Mouse (Mus musculus) urinary bladder, adult 18-20 months (tissue): ENCODE measurements around the gene Hmmr.
A peak's percentile ranks its signal among the peaks of the same experiment; 100 is the strongest.

Experiments used
- DNase-seq, 2 experiments: peaks; one replicate each; pipeline ENCODE4 v3.0.0; 2022; ENCODE audit warnings: low spot score in 2 of 2, mixed read lengths in 2 of 2

Hmmr gene

DNA sequence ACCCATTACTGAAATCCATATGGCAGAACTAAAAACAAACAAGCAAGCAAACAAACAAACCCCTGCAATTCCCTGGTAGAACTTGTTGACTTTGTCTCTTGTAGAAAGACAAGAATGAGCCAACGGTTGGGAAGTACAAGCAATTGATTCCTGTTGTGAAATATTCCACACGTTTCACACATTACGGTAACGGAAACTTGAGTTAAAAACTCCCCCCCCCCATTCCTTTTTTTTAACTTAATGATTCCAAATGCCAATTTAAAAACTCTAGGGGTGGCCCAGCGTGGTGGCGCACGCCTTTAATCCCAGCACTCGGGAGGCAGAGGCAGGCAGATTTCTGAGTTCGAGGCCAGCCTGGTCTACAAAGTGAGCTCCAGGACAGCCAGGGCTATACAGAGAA lies 38.1 kb downstream of the Hmmr start, which contains the start of gene Mat2b:
TSS of gene Mat2b (minus strand) at position 101 of the 400 bp plus-strand sequence.
- DNase-seq: no peak

DNA sequence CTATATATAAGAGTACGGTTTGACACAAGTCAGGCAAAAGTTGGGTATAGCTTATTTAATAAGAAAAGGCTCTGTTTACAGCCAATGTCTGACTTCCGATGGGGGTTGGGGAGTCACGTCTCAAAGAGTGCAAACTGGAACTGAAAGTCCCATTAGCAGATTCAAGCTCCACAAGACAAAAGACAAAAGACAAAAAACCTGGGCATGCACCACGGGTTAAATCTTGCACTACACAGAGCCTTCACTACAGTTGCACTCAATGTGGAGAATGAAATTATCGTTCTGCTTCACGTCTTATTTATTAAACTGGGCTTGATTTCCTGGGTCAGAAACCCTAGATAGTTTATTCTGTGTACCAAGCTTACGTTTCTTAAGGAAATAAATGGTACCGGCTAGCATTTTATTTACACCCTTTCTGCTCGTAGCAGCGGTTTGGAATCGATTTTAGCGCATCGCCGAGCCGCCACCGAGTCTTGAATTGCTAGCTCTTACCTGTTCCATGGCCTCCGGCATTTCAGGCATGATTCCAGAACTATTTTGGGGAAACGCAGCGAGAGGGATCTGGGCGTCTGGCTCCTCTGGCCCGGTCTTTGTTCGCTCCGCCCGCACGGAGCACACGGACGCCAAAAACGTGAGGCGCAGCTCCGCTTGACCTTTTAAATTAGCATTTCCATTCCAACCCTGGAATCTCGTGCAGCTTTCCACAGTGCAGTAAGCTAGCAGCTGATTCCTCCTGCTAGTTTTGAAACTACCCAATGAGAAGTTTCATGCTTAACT lies 38.7 kb downstream of the Hmmr start:
- peak; percentile 30 to 68 for DNase-seq

DNA sequence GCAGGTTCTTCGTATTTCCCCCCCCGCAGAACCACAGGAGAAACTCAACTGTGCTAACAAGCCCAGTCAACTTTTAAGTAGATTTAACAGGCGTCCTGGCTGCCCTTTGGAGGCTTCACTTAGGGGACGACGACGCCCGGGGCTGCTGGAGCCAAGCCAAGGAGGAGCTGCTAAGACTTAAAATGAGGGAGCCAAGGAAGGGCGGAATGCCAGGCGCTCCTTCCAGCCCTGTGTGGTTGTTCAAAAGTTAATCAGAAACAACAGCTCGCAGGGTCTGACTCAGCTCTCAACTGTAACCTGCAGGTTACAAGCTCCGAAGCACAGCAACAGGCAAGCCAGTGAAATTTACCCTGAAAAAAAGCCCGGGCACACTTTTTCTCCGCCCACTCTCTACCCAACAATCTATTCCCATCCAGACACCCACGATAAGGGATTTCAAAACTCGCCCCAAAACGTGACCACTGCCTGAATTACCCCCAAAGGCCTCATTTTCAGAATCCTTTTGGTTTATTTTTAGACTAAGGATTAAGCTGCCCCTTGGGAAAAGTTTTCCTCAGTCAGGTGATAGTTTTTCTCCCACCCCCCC lies 39.8 kb downstream of the Hmmr start:
- DNase-seq: peak; percentile 44 to 48

DNA sequence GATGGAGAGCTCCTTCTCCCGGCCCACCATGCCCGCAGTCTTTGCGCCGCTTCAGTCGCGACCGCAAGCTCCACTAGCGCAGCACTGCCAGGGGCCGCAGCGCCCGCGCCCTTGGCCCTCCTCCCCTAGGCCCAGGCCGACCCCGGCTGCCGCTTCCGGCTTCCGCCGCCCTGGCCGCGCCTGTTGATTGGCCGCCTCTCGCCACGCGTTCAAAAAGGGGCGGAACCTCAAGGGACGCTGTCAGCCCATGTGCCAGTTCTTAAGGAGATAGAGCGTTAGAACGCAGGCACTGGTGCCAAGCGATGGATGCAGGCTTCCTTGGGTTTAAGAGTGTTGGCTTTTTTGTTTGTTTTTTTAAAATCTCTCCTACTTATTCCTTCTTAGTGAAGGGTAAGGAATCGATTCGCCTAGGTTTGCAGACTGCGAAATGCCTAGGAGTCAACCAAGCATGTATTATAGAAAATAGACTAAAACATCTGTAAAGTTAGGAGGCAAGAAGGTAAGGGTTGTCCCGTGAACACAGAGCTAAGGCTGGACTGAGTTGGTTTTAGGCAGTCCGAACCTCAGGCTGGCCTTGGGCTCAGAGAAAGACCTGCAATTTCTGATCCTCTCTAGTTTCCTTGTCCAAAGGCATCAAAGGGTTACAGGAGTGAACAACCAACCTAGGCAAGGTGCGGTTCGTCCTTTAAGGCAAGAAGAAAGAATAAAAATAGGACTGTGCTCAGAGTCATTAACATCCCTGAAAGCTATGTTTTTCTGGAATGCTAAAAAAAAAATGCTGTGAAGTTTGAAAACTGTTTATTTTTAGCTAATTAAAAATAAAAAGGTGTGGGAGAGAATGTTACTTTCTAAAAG lies 40.5 kb downstream of the Hmmr start:
- DNase-seq: peak; percentile 91 to 93

DNA sequence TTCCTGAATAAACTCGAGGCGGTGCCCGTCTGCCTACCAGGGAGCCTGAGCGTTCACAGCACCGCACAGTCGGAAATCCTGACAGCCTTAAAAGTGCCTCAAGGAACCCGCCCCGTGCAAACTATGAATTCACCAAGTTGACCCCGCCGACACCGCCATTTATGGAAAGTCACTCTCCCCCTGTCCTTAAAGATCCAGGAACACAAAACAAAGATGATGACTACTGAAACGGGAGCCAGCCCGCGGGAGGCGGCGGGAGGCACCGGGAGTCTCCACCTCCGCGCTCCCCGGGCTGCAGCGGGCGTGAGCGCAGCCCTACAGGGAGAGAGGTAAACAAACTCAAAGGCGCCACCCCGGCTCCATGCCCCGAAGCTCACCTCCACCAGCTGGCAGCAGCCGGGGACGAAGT lies 41.1 kb downstream of the Hmmr start:
- DNase-seq: peak in 1 of 2 experiments; percentile 4

DNA sequence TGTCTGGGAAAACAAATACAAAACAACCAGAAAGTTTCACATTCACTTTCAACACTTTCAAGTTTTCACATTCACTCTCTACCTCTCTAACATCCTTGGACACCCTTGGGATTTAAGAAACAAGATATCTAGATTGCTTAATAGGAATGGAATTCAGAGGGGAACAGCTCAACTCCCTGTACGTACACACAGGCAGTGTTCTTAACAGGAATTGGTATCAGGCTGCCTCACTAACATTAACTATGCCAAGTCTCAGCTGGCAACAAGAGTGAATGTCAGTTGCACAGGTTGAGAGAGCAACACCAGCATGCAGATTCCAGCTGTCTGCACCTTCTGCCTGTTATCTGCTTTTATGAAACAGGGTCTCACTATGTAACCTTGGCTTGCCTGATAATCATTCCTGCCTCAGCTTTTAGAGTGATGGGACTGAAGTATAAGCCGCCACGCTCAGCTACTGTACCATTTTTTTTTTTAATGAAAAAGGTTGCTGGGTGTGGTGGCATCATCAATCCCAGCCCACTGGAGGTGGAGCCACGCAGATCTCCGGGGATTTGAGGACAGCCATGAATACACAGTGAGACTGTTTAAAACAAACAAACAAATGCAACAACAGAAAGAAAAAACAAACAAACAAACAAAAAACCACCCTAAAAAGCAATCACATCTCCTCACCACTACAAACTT lies 42.6 kb downstream of the Hmmr start:
- DNase-seq: no peak

DNA sequence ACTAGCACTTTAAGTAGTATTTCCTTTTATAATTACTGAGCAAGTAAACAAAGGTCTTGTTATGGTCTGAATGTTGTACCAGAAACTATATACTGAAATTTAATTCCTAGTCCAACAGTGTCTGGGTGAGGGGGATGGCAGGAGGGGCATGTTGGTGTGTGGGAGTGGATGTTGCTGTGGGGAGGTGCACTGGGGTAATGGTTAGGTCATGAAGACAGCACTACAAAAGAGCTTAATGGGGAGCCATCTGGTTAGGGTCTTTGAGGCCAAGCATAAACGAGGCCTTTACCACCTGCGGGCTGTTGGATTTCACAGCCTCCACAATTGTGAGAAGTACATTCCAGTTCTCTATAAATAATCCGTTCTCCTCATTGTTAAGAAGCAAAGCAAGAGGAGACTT lies 49.9 kb downstream of the Hmmr start:
- no peak for DNase-seq

DNA sequence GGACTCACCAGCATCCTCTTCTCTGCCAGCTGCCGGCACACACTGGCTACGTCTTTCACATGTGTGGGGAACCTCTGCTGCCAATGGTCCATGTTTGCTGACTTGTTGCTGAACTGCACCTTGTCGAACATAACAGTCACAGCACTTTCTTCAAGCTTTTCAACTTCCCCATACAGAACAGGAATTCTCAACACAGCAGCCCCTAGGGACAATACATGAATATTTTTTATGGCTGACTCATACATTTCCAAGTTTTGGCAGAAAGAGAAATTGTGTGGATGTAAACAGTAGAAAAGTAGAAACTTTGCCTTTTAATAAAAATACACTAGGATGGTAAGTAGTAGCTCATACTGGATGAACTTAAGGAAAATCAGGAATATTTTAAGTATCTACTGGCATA lies 50.8 kb downstream of the Hmmr start:
- no peak for DNase-seq

DNA sequence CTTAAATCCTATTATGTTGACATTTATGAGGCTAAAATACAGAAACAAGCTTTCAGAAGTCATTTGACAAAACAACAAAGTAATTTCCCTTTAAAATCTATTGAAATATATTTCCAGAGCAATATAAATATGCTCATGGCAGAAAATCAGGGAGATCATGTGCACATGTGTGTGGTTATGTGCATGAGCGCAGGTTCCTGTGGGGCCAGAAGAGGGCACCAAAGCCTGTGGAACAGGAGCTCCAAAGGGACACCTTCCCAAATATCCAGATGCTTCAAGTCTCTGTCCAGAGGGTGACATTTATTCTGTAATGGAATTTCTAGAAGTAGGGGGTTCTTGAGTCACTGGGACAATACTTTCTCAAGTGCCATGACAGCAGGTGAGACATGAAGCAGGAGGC lies 56.1 kb downstream of the Hmmr start:
- no peak for DNase-seq

DNA sequence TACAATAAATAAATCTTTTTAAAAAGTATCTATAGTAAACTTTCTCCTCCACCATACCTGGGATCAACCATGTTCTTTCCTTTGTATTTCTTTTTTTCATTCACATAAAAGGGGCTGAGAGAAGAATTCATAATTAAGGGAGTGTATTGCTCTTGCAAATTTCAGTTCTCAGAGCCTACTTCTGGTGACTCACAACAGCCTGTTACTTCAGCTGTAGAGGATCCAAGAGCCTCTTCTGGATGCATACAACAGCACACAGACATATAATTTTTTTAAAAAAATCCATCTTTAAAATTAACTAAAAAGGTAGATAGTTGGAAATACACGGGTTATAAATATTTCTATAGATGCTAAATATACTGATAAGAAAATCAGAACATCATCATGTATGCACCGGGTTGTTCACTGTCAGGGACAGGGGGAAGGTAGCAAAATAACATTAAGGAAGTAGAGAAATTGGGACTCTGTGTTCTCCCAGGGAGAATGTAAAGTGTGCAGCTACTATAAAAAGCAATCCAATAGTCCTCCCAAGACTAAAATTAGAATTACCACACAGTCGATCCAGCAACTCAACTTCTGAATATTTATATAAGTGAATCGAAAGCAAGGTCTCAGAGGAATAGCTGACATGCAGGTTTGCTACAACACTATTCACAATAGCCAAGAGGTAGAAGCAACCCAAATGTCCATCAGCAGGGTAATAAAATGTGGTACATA lies 58.0 kb downstream of the Hmmr start:
- DNase-seq: no peak
